Mouse (Mus musculus): ENCODE results near the gene Pcbp4.

DNA sequence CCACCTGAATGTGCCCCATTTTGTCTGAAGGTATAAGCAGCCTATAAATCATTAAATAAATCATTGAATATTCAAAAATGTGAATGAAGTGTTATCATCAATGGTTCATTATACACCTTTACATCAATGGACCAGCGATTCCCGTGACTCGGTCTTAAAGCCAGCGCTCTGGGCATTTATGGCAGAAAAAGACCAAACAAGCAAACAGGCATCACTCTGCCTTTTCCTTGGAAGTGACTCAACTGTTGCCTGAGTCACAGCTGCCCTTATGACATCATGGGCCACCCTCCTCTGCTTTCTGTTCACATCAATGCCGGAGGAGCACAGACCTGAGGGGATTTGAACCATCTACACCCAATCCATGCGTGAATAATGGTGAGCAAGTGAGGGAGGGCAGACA lies 46.6 kb downstream of the Pcbp4 start, which contains the start of gene Iqcf1:
- TF ChIP-seq CTCF (IDR thresholded peaks at IDR 0.05; ENCODE audit: low read depth): no peak
- TF ChIP-seq EP300 (IDR thresholded peaks at IDR 0.05; ENCODE audit: low read depth): no peak
